Mouse (Mus musculus): ENCODE results near the gene Npdc1.

GRCm38 (mm10) chr2:25452951-25453350 lies 53.8 kb downstream of the Npdc1 start:
- TF ChIP-seq CTCF (IDR thresholded peaks at IDR 0.05; ENCODE audit: insufficient read depth, low read depth, low read length) (no peak), POLR2A (IDR thresholded peaks at IDR 0.05; ENCODE audit: insufficient read depth, low read depth, low read length) (no peak)

Measured in olfactory bulb, adult 2 months (tissue).